Mouse (Mus musculus): ENCODE results near the gene Simc1. TPM values are rescaled to one million over a fixed set of nuclear protein-coding genes. Genes with fewer than 3 reads are reported as not detected.

The Simc1 gene
- total RNA-seq, 2 experiments from 2014 or later = 3.0 to 5.0 TPM

GRCm38 (mm10) chr13:54585831-54586230, 82.3 kb downstream of the Simc1 start:
- no peak for DNase-seq

DNA sequence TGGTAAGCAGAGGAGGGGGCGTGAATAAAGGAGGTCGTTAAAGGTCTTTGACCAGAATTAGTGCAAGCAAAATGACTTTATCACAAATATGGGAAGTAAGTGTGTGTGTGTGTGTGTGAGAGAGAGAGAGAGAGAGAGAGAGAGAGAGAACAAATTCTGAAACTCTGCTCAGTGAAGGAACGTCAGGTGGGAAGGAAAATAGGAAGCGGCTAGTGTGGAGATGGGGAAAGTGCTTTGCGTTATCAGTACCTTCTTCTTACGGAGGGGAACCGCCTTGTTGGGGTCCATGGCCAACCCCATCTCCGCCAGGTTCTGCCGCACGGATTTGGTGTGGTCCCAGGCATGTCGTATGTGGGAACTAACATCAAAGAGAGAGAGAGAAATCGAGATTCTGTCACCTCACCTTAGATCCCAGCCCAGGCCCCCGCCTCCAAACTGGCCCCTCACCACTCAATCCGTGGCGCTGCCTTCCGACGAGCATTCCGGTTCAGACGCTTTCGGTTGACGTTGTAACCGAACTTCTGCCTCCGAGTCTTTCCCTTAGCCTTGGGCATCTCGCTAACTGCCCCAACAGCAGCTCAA, 85.9 kb downstream of the Simc1 start:
- no peak for DNase-seq

DNA sequence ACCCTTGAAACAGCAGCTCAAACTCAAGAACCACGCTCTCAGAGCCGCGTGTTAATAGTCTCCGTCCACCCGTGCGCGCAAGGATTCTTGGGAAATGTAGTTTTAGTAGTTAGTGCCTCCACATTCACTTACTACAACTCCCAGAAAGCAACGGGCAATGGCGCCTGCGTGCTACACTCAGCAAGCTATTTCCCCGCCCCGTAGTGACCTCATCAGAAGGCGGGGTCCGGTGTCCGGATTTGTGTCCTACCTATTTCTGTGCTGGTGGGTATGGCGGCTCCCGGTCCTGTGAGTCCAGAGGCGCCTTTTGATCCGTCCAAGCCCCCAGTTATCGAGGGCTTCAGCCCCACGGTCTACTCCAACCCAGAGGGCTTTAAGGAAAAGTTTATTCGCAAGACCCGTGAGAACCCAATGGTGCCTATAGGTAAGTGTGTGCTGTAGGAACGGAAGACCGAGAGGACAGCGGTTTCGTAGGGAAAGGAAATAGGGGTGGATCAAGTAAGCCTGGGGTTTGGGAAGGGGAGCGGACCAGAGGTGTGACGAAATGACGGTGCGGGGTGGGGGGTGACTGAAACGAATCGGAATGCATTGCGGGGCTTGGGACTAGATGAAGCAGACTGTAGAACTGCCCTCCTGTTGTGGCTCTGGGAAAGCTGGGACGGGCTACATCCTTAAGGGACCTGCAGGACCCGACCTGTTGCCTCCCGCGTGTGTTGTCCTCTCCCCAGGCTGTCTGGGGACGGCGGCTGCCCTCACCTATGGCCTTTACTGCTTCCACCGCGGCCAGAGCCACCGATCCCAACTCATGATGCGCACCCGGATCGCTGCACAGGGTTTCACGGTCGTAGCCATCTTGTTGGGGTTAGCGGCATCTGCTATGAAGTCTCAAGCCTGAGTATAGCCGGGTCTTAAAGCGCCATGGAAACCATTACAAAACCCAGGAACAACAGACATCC, 86.7 kb downstream of the Simc1 start, which contains the start of the genes Nop16 and Higd2a:
Gene Nop16, minus strand, starts transcription at position 95 of the 956 bp plus-strand sequence.
Gene Higd2a, plus strand, starts transcription at position 212 of the 956 bp plus-strand sequence.
- peak; percentile 90 for DNase-seq

GRCm38 (mm10) chr13:54591776-54592356, 88.3 kb downstream of the Simc1 start:
- no peak for DNase-seq

DNA sequence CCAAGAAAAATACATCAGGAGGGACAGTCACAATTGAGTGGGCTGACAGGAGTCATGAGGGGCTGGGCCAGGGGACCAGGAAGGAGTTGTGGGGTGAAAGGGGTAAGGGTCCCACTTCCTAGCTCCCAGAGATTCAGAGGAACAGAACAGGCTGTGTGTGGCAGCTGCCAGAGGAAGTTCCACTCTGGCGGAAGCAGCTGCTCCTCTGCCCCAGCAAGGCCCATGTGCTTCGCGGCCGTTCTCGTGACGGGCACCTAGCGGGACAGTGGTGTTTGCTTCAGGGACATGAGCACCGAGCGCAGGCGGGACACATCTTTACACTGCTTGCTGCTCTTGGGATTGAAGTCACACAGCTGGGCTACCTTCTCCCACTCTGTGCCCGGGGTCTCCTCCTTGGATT, 90.0 kb downstream of the Simc1 start:
- no peak for DNase-seq

DNA sequence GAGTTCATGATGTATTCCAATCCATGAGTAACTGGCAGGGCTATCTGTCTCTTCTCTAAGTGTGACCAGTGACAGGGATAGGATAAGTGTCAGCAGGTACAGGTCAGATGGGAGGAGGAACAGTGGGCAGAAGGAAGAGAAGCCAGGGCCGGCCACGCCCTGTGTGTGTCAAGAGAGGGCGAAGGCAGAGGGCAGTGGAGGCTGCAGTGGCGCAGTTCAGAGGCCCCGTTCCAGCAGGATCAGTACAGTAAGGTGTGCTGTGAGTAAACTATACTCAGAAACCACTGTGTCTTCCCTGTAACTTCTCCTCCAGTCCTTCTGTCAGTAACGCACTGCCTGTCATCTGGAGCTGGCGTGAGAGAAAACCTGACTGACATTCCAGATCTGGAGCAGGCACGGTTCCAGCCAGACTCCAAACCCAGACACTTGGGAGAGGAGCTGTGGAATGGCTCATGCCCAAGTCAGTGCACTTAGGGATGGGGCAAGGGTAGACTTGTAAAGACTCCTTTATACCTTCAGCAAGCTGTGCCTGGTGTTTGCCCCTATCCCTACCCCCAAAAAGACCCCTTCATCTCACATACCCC, 92.6 kb downstream of the Simc1 start:
- DNase-seq = no peak

- DNase-seq = no peak
Observed at GRCm38 (mm10) chr13:54596870-54597269, 93.3 kb downstream of the Simc1 start.

DNA sequence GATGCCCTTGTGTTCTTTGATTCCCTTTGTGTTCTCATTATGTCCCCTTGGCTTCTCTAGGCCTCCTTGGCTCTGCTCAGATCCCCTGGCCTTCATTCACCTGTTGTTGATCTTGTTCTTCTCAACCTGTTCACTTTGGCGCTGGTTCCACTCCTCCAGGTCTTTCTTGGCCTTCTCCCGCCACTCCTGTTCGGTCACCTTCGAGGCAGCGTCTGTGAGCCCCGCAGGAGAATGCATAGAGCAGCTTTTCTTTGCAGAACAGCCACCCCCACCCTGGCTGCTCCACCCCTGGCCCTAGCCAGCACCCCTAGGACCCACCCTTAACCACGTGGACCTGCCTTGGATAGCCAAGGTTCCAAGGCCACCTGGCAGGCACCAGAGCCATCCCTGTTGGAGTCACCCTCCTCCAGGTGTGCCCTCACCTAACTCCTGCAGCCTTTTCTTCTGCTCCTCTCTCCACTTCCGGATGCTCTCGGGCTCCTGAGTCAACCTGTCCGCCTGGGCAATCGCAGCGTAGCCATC, 95.1 kb downstream of the Simc1 start:
- no peak for DNase-seq

Small RNA genes lying within 50 kb of the gene (microRNA-seq; reads per million reads assigned to microRNA genes)
- gene Gm24195 = 0 reads per million in 2 experiments

Other genes starting within 250 kb of the Simc1 start
- 10 to 100 TPM in 1 of 2 experiments, 1 to 10 TPM in 1; 8.9 to 11.0 TPM for gene Cplx2, start 132.4 kb upstream of the Simc1 start, total RNA-seq (2021)
- 10 to 100 TPM; 18.9 to 19.1 TPM for gene Thoc3, start 34.9 kb upstream of the Simc1 start, total RNA-seq (2021)
- gene 4833439L19Rik, start 61.7 kb downstream of the Simc1 start, total RNA-seq (2021) = 100 to 1,000 TPM in 1 of 2 experiments, 10 to 100 TPM in 1; 94.0 to 101 TPM
- gene Arl10, start 71.2 kb downstream of the Simc1 start, total RNA-seq (2021) = 1 to 10 TPM; 6.0 to 7.8 TPM
- 10 to 100 TPM; 17.7 to 19.6 TPM for gene Nop16, start 86.3 kb downstream of the Simc1 start, total RNA-seq (2021)
- 100 to 1,000 TPM; 117 to 126 TPM for gene Higd2a, start 86.4 kb downstream of the Simc1 start, total RNA-seq (2021)
- gene Cltb, start 107.6 kb downstream of the Simc1 start, total RNA-seq (2021) = 10 to 100 TPM; 82.3 to 88.0 TPM
- gene Faf2, start 118.0 kb downstream of the Simc1 start, total RNA-seq (2021) = 10 to 100 TPM; 21.7 to 27.3 TPM
- 10 to 100 TPM; 32.5 to 35.3 TPM for gene Rnf44, start 190.1 kb downstream of the Simc1 start, total RNA-seq (2021)
- under 1 TPM in 1 of 2 experiments, not detected in 1; 0.07 TPM for gene Cdhr2, start 197.7 kb downstream of the Simc1 start, total RNA-seq (2021)
- gene Gprin1, start 246.1 kb downstream of the Simc1 start, total RNA-seq (2021) = under 1 TPM; 0.47 to 0.63 TPM

Measured in gastrocnemius, postnatal 10 days (tissue).